Mouse (Mus musculus) testis, postnatal 14 days (tissue): ENCODE data around the gene Jpt2.
"Not testable (repeated sequence)": the region's sequence is repeated elsewhere in the genome, so short reads cannot be mapped to it uniquely, and the experiment has no call there.

ENCODE experiments used
- DNase-seq: peaks from one replicate; pipeline ENCODE4 v3.0.0; 2021; ENCODE audit warnings: low spot score

Jpt2 gene

GRCm38 (mm10) chr17:24960135-24960851 lies at the start of gene Jpt2:
TSS of gene Jpt2 (minus strand) at chr17:24960689.
- peak; percentile 98 for DNase-seq

DNA sequence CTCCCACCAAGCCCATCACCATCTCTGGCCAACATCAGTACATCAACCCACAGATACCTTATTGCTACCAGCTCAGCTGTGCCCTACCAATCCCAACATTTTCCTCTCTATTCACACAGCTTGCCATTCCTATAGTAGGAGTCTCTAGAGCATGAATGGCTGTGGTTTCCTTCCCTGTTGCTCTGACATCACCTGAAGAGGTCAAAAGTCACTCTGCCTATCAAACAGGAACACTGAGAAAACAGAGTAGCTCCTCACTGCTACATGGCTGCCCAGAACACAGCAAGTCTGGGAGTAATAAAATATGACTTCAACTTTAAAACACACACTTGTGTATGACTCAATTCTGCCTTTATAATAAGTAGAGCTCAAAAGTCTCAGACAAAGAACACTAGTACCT lies 47.0 kb upstream of the Jpt2 start:
- DNase-seq: no peak

DNA sequence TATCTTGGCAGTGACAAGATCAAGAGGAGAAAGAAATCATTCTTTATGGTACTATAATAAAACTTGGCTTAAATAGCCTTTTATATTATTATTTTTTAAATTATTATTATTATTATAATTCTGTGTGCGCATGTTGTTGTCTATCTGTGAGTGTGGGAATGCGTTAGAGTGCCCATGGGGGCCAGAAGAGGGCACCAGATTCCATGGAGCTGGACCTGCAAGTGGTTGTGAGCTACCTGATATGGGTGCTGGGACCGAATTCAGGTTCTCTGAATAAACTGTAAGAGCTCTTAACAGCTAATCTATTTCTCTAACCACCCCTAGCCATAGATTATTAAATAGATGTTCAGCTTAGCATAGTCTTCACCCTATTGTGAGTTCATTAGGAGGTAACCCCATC lies 44.6 kb upstream of the Jpt2 start:
- DNase-seq: no peak

- no peak for DNase-seq
Measured at GRCm38 (mm10) chr17:24994721-24995120, 34.2 kb upstream of the Jpt2 start.

DNA sequence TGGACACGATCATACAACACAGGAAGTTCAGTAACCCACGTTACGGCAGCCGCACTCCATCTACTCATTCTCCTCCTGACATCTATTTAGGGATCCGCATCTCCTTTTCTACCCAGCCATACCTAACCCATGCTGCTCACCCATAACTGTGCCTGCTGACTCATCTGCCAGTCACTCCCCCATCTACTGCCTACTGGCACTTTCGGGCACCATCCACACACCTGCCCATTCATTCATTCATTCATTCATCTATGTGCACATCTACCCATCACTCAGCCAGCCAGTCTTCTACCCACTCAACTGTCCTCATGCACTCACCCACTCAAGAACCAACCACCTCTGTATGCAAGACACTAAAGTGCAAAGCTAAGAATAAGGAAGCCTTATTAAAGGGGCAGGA lies 26.7 kb upstream of the Jpt2 start:
- no peak for DNase-seq

- no peak for DNase-seq
Measured at GRCm38 (mm10) chr17:24960852-24961715, 595 bp upstream of the Jpt2 start.

DNA sequence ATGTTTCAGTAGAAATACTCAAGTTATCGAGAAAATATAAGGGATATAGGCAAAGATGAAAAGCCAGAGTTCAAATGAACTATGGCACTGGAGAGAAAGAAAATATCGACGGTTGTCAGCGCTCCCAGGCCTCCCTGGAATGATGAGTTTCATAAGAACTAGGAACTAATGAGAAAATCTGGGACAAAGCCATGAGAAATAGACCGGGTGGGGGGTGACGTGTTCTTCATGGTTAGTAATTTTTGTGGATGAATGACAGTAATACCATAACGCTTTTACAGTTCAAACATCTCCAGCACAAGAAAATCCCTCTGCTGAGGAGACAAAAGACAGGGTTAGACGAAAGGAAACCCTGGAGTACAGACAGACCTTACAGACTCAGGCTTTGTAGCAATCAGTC lies 1.1 kb downstream of the Jpt2 start:
- DNase-seq: no peak

DNA sequence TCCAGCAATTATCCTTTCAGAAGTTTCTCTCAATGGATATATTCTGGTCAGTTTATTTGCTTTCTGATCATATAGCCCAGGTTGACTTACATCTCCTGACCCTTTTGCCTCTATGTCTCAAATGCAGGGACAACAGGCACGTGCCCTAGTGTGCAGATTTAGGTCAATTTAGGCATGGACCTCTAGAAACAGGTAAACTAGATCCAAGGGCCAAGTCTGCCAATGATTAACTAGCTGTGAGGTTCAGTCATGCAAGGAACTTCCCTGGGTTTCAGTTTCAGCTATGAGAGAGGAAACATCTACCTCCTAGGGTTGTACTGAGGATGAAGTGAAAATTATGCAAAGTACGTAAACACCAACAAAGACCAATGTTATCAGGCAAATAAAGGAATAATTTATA lies 7.2 kb downstream of the Jpt2 start:
- DNase-seq: no peak

DNA sequence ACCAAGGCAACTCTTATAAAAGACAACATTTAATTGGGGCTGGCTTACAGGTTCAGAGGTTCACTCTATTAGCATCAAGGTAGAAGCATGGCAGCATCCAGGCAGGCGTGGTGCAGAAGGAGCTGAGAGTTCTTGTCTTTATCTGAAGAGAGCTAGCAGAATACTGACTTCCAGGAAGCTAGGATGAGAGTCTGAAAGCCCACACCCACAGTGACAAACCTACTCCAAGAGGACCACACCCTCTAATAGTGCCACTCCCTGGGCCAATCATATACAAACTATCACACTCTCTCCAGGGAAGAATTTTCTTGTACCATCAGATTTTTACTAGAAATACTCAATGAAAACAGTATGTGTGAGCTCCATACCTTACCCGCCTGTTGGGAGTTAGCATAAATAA lies 9.8 kb downstream of the Jpt2 start:
- DNase-seq: no peak

DNA sequence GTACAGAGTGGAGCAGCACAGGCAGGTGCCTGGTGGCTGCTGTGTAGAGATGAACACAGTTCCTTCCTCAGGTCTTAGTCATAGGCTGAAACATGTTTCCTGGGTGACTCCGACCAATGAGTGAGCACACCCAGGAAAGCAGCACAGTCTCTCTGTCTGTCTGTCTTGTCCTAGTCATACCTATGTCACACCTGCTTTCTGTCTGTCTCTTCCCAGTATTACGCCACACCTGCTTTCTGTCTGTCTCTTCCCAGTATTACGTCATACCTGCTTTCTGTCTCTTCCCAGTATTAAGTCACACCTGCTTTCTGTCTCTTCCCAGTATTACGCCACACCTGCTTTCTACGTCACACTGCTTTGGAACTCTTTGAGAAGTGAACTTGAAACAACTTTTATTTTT lies 12.3 kb downstream of the Jpt2 start:
- DNase-seq: no peak

DNA sequence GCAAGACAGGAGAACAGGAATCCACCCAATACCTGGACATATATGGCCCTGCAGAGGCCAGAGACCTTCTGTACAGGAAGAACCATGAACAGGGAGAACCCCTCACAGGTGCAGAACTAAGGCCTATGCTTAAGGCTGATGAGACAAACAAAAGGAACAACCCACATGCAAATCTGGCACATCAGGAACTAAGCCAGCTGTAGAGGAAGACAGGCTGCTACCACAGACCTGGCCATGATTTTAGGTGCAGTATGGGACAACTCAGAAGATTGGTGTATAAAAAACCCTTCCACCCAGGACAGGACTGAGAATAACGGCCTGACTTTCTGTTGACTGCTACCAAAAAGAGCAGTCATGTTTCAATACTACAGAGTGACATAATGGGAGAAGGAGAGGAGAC lies 16.9 kb downstream of the Jpt2 start:
- not testable (repeated sequence) for DNase-seq

DNA sequence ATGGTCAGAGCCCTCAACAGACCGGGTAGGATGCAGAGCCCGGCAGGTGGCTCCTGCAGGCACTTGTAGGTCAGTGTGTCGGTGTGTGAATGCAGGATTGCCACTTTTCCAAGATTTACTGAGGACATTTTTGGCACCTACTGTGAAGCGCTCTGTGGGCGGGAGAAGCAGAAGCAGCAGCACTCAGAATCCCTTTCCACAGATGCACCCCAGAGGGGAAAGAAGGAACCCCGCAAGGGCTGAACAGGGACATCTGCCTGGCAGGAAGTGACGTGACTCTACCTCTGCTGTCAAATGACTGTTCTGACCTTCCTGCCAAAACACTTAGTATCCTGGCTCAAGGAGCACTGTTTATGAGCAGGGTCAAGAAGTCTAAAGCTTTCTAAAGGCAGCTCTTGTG lies 17.5 kb downstream of the Jpt2 start:
- DNase-seq: no peak

DNA sequence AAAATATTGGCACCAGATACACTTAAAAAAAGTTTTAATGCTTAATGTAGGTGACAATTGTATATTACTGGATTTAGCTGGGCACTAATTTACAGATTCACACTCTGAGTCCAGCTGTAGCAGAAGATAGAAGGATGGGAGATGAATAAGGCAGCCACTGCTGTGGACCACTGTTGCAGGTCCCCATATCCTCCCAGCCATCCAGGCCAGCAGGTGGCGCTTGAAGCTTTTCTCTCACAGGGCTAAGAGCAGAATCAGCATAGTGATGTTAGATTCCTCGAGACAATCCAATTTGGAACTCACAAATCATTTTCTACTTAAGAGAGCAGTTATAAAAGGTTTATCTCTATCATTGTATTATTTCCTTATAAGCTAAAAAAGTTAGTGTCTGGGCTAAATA lies 18.0 kb downstream of the Jpt2 start:
- not testable (repeated sequence) for DNase-seq

DNA sequence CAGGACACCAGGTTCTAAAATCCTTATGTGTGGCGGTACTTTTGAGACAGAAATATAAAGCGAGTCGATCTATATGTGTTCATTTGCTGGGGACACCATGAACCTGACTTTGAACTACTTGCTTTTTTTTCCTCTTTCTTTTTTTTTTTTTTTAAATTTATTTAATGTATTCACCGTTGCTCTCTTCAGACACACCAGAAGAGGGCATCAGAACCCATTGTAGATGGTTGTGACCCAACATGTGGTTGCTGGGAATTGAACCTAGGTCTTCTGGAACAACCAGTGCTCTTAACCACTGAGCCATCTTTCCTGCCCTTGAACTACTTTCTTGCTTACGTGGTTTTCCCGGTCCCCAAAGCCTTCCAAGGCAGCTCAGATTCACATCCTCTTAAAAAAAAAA lies 23.2 kb downstream of the Jpt2 start:
- no peak for DNase-seq

DNA sequence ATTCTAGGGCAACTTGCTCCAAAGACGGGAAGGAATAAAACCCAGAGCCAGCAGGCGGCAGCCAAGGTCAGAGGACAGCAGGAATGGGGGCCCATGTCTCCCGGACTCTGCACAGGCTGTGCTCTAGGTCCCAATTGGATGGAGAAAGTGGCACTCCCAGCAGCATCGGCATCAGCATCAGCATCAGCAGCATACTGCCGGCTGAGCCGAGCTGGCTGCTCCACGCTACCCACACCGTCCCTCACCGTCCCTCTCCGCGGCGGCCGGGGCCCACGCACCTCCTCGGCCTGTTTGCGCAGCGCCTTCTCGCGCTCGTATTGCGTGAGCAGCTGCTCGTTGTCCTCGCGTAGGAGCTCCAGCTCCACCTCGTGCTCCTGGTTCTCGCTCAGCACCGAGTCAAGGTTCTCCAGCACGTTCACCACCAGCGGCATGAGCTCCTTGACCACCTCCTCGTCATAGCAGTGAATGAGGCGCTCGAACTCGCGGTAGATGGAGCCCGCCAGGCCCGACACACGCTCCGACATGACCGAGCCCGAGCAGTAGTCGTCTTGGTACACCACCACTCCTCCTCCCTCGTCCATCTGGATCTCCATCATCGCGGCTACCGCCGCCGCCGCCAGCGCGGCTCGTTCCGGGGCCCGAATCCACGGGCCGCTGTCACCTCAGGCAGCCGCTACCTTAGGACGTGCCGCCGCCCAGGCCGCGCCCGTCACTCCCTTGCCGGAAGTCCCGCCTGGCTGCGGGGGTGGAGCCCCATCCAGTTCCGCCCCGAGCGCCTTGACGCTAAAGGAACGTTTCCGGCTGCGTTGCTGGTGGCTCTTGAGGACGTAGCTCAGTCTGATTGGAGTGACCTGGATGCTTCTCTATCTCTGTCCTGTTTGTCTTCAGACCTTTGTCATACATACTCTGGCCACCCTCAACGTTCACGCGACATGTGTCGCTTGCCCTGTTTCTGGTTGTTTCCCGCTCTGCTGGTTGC lies 23.9 kb downstream of the Jpt2 start, which contains the start of gene Mapk8ip3:
TSS of gene Mapk8ip3 (minus strand) at position 719 of the 979 bp plus-strand sequence.
- peak; percentile 94 for DNase-seq

GRCm38 (mm10) chr17:24935666-24936065 lies 24.8 kb downstream of the Jpt2 start:
- DNase-seq: no peak

GRCm38 (mm10) chr17:24934926-24935325 lies 25.6 kb downstream of the Jpt2 start:
- DNase-seq: no peak

- no peak for DNase-seq
Measured at GRCm38 (mm10) chr17:24933163-24933562, 27.3 kb downstream of the Jpt2 start.

GRCm38 (mm10) chr17:24932431-24932830 lies 28.1 kb downstream of the Jpt2 start:
- DNase-seq: no peak

GRCm38 (mm10) chr17:24929506-24929905 lies 31.0 kb downstream of the Jpt2 start:
- DNase-seq: no peak

GRCm38 (mm10) chr17:24923246-24923645 lies 37.2 kb downstream of the Jpt2 start:
- DNase-seq: no peak

DNA sequence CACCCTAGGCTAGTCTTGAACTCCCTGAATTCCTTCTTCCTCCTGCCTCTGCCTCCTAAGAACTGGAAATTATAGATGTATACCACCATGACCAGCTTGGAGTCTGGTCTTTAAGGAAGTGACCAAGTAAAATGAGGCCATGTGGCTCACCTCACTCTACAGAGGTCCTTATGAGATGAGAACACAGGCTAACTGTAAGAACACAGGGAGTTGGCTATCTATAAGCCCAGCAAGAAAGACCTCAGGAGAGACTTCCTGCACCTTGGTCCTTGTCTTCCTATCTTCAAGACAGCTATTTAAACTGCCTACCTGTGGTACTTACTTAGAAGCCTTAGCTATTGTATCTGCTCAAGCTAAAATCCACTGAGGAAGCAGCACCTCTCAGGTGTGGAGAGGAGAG lies 46.5 kb downstream of the Jpt2 start:
- no peak for DNase-seq
